Mouse (Mus musculus) activated CD4-positive, CD25-positive, alpha-beta regulatory T cell, adult 4 months (primary cell): ENCODE results near the gene Nova2. TPM values are rescaled to one million over a fixed set of nuclear protein-coding genes. Genes with fewer than 3 reads are reported as not detected.
A peak's percentile ranks its signal among the peaks of the same experiment; 100 is the strongest.

Experiments
- ATAC-seq: one replicate; pipeline ENCODE4 v1.8.0; 2017
- polyA plus RNA-seq, 2 experiments: library from polyadenylated mRNA; unstranded; fragments of 100-300 nt; shearing (Covaris generic); gene quantifications; one replicate each; pipeline ENCODE4 v1.2.1; 2017

The Nova2 gene
- not detected for polyA plus RNA-seq

- peak; percentile 36 for ATAC-seq
These were observed at the start of gene Nova2 for GRCm38 (mm10) chr7:18925162-18925938. Nova2 (plus strand) TSS chr7:18925888.

DNA sequence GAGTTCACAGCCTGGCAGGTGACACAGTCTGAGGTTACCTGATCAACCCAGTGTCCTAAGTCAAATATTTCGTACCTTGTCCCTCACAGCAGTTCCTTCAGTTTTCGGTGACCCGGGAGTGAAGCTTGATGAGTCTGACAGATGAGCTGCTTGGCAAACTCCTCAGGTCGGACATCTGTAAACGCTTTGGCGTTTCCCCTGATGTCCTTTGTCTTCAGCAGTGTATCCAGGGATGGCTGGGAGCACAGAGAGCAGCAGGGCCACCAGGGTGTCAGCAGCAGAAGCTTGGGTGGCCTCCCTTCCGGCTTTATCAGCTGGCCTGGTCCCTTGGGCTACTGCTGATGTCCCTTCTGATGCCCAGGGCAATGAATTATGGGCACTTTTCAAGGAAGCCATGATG, 47.0 kb upstream of the Nova2 start:
- no peak for ATAC-seq

- peak; percentile 90 for ATAC-seq
These were observed 41.5 kb upstream of the Nova2 start for GRCm38 (mm10) chr7:18883991-18884744.

DNA sequence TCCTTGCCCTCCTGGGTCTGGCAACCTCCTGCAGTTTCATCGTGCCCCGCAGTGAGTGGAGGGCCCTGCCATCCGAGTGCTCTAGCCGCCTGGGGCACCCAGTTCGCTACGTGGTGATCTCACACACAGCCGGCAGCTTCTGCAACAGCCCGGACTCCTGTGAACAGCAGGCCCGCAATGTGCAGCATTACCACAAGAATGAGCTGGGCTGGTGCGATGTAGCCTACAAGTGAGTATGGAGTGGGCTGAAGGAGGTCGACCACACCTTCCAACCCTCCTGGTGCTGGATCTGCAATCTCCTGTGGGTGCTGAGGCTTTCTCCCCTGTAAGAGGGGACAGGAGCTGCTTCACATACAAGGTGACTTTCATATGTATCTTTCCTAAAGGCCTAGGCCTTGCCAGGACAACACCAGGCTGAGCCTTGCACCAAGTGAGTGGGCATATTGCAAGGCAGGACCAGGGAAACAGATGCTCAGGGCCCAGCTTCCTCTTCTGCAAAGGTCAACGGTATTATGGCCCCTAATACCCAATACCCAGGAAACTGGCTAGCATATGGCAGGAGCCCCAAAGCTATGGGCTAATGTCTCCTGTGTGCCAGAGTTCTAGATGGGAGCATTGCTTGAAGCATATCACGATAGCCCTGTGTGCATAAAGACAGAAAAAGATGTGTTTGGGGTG, 40.8 kb upstream of the Nova2 start:
- peak; percentile 44 for ATAC-seq

- ATAC-seq = no peak
These were observed 38.7 kb upstream of the Nova2 start for GRCm38 (mm10) chr7:18886963-18887362.

DNA sequence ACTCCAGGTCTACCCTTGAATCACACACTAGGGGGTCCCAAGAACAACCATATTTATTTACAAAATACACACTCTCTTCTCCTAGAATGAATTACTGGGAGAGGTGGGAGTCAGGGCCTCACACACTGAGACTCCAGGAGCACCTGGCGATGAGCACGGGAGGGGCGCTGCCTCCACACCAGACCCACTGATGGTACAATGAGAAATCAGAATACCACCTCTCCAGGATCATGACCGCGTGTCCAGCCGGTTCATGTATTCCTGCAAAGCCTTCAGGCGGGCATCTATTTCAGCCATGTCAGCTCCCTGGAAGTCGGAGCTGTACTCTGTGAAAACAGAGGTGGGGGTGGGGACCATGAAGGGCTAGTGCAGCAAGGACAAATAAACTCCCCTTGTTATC, 34.8 kb upstream of the Nova2 start:
- no peak for ATAC-seq

DNA sequence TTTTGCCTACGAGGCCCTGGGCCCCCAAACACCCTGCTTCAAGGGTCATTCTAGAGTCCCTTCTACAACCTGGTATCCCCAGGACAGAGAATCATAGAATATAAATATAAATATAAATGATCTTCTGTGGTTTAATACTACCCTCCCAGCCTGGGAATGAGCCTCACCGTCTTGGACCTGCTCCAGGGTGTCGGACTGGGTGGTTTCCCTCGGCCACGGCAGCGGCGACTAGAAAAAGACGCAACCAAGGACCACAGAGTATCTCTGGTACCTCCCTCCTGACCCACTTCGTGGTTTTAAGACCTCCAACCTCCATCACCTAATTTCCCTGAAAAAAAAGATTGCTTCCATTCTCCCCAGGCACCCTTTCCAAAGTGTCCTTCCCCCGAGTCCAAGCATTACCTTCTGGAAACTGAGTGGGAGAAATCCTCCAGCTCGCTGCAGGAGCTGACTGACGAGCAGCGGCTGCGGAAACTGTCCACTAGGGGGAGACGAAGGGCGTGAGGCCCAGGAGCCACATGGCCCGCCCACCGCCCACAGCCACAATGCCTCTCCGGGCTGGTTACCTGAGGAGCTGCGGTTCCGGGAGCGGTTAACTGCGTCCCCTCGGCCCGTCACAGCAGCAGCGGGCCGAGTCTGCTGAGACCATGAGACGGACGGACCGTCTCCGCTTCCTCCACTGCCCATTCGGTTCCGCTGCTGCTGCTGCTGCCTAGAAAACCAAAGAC, 33.7 kb upstream of the Nova2 start:
- peak; percentile 90 for ATAC-seq

- ATAC-seq = no peak
These were observed 32.7 kb upstream of the Nova2 start for GRCm38 (mm10) chr7:18893009-18893408.

- ATAC-seq = no peak
These were observed 31.8 kb upstream of the Nova2 start for GRCm38 (mm10) chr7:18893651-18894430.

DNA sequence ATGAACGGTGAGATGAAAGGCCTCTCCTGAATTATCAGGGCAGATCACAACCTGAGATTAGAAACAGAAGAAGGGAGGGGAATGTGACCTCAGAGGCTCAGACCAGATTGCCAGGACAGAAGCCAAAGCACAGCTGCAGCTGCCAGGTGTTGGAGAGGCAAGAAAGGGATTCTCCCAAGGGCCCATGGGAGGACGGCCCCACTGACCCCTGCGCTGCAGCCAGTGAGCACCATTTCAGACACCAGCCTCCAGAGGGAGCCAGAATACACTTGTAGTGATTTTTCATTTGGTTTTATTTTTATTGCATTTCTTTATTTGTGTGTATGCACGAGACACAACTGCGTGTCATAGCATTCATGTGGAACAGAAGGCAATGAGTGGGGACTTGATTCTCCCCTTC, 29.2 kb upstream of the Nova2 start:
- no peak for ATAC-seq

DNA sequence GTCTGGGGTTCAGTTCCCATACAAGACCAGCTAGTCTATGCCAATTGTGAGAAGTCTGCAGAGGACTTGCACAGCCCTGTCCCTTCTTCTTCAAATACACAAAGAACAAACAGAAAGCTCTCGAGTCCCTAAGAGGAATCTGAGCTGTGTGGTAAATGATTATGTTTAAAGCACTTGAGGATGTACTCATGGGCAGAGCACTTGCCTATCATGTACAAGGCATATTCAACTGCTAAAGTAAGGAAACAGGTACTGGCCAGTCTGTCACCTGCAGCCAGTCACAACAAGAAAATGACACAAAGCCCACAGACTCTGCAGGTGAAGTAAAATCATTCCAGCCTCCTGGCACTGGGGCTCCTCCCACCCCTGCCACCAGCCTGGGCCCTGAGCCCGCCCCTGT, 25.2 kb upstream of the Nova2 start:
- no peak for ATAC-seq

GRCm38 (mm10) chr7:18902486-18902885, 23.2 kb upstream of the Nova2 start:
- no peak for ATAC-seq

DNA sequence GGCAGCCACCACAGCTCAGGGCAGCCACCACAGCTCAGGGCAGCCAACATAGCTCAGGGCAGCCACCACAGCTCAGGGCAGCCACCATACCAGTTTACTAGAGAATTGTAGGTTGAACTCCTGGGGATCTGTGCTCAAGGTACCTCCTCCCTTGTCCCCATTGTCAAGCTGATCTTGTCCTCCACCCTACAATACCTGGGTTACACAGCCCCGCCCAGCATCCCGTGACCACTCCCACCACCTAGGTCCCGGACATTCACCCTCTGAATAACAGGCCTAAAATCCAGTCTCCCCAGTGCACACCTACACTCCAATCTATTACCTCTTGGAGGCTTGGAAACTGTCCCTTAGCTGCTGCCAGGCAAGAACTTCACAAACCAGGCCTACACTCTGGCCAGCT, 20.7 kb upstream of the Nova2 start:
- no peak for ATAC-seq

DNA sequence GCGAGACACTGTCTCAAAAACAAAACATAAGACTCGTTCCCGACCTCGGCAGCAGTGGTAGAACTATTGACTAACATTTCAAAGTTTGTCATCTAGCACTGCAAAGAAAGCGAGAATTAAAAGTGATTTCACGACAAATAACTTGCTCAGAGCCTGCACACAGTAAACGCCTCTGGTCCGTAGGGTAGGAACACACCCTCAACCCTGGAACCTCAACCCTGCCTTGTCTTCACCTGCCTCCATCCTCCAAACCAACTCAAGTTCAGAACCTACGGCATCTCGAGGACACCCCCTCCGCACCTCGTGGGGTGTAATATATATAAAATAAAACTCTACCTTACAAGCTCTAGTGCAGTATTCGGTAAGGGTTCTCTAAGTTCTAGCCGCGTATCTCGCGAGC, 15.9 kb upstream of the Nova2 start:
- no peak for ATAC-seq

GRCm38 (mm10) chr7:18910241-18910831, 15.4 kb upstream of the Nova2 start, which contains the start of gene Ccdc61:
Ccdc61 (minus strand) TSS chr7:18910415.
- ATAC-seq = peak; percentile 97

- no peak for ATAC-seq
These were observed 9.4 kb upstream of the Nova2 start for GRCm38 (mm10) chr7:18916254-18916653.

GRCm38 (mm10) chr7:18917931-18918330, 7.8 kb upstream of the Nova2 start:
- no peak for ATAC-seq

GRCm38 (mm10) chr7:18921069-18921468, 4.6 kb upstream of the Nova2 start:
- no peak for ATAC-seq

- no peak for ATAC-seq
These were observed 2.9 kb upstream of the Nova2 start for GRCm38 (mm10) chr7:18922807-18923206.

- ATAC-seq = no peak
These were observed 2.4 kb upstream of the Nova2 start for GRCm38 (mm10) chr7:18923267-18923666.

GRCm38 (mm10) chr7:18923711-18924191, 1.9 kb upstream of the Nova2 start:
- ATAC-seq = no peak
